Mouse (Mus musculus): ENCODE data around the gene Slc13a2. TPM values are rescaled to one million over a fixed set of nuclear protein-coding genes. Genes with fewer than 3 reads are reported as not detected.

The Slc13a2 gene
- total and polyA plus RNA-seq, 3 experiments, result 0.20 TPM; not detected in 2

GRCm38 (mm10) chr11:78353081-78353480 lies 68.9 kb downstream of the Slc13a2 start:
- DNase-seq, result no peak

DNA sequence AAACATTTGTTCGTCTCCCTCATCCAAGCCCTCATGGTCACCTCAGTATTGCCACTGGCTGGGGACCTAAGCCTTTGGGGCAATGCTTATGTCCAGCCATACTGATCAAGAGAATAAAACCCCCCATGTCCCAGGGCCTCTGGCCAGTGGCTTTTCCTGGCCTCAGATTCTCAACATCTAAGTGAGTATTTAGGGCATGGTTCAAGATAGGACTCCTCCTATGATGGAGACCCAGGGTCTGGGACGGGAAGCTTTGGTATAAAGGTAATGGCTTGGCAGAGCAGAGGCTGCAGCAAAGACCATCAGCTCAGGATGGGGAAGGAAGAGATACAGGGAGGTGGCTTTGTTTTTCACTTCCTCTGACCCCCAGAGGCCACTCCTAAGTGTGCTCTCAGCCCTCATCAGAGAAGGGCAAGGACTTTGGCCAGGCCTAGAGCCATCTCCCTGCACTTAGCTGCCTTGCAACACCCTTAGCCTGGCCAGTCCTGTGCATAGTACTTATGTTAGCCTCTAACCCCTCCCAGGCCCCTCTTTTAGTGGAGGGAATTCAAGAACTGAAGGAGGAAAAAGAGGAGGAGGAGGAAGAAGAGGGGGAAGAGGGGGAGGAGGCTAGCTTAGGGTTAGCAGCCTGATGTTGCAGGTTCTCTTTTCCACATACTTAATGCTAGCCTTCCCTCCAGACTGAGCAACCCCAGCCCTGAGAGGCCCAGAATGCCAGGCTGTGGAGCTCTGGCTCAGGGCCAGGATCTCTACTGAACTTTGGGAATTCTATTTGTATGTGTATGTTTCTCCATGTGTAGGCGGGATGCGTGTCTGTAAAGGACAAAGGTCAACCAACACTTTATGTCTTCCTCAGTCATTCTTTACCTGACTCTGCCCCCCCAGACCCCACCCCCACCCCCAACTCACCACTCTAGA lies 72.3 kb downstream of the Slc13a2 start:
- no peak for DNase-seq

- no peak for DNase-seq
Observed at GRCm38 (mm10) chr11:78348474-78348873, 73.5 kb downstream of the Slc13a2 start.

- DNase-seq, result no peak
Observed at GRCm38 (mm10) chr11:78347908-78348307, 74.1 kb downstream of the Slc13a2 start.

Other genes with a start within 250 kb of the Slc13a2 start
- gene Nek8, start 245.5 kb downstream of the Slc13a2 start, total RNA-seq (2021), result 10 to 100 TPM in 1 of 2 experiments, 1 to 10 TPM in 1; 6.5 to 12.1 TPM
- gene Nek8, start 245.5 kb downstream of the Slc13a2 start, polyA plus RNA-seq (2012; rRNA removed), result 26.7 and 30.5 TPM in 2 replicates
- gene Tlcd1, start 245.5 kb downstream of the Slc13a2 start, total RNA-seq (2021), result 10 to 100 TPM; 40.4 to 61.5 TPM
- gene Tlcd1, start 245.5 kb downstream of the Slc13a2 start, polyA plus RNA-seq (2012; rRNA removed), result 319 and 423 TPM in 2 replicates
- gene Rpl23a, start 238.6 kb downstream of the Slc13a2 start, total RNA-seq (2021), result 1,000 to 10,000 TPM; 1,792 to 2,242 TPM
- 21.4 and 29.1 TPM in 2 replicates for gene Rpl23a, start 238.6 kb downstream of the Slc13a2 start, polyA plus RNA-seq (2012; rRNA removed)
- gene Rab34, start 233.8 kb downstream of the Slc13a2 start, total RNA-seq (2021), result 10 to 100 TPM; 64.7 to 99.1 TPM
- 240 and 334 TPM in 2 replicates for gene Rab34, start 233.8 kb downstream of the Slc13a2 start, polyA plus RNA-seq (2012; rRNA removed)
- gene Proca1, start 228.8 kb downstream of the Slc13a2 start, total RNA-seq (2021), result 10 to 100 TPM; 20.5 to 24.4 TPM
- 1.2 and 1.6 TPM in 2 replicates for gene Proca1, start 228.8 kb downstream of the Slc13a2 start, polyA plus RNA-seq (2012; rRNA removed)
- 100 to 1,000 TPM; 104 to 111 TPM for gene Sdf2, start 176.5 kb downstream of the Slc13a2 start, total RNA-seq (2021)
- 89.7 and 103 TPM in 2 replicates for gene Sdf2, start 176.5 kb downstream of the Slc13a2 start, polyA plus RNA-seq (2012; rRNA removed)
- gene Supt6, start 176.2 kb downstream of the Slc13a2 start, total RNA-seq (2021), result 10 to 100 TPM; 57.5 to 76.7 TPM
- gene Supt6, start 176.2 kb downstream of the Slc13a2 start, polyA plus RNA-seq (2012; rRNA removed), result 23.2 and 31.3 TPM in 2 replicates
- gene 2610507B11Rik, start 160.5 kb downstream of the Slc13a2 start, total RNA-seq (2021), result 100 to 1,000 TPM; 165 to 168 TPM
- 80.0 and 91.9 TPM in 2 replicates for gene 2610507B11Rik, start 160.5 kb downstream of the Slc13a2 start, polyA plus RNA-seq (2012; rRNA removed)
- under 1 TPM in 1 of 2 experiments, not detected in 1; 0.61 TPM for gene BC030499, start 131.4 kb downstream of the Slc13a2 start, total RNA-seq (2021)
- gene BC030499, start 131.4 kb downstream of the Slc13a2 start, polyA plus RNA-seq (2012; rRNA removed), result 0.07 and 0.08 TPM in 2 replicates
- 1 to 10 TPM; 3.0 to 4.1 TPM for gene Spag5, start 120.7 kb downstream of the Slc13a2 start, total RNA-seq (2021)
- 1.9 and 3.6 TPM in 2 replicates for gene Spag5, start 120.7 kb downstream of the Slc13a2 start, polyA plus RNA-seq (2012; rRNA removed)
- gene Aldoc, start 99.2 kb downstream of the Slc13a2 start, total RNA-seq (2021), result 10 to 100 TPM; 25.1 to 28.0 TPM
- gene Aldoc, start 99.2 kb downstream of the Slc13a2 start, polyA plus RNA-seq (2012; rRNA removed), result 15.7 and 26.0 TPM in 2 replicates
- gene Pigs, start 93.8 kb downstream of the Slc13a2 start, total RNA-seq (2021), result 10 to 100 TPM; 57.3 to 61.3 TPM
- 161 and 184 TPM in 2 replicates for gene Pigs, start 93.8 kb downstream of the Slc13a2 start, polyA plus RNA-seq (2012; rRNA removed)
- gene Unc119, start 78.7 kb downstream of the Slc13a2 start, total RNA-seq (2021), result 10 to 100 TPM; 35.3 to 44.1 TPM
- gene Unc119, start 78.7 kb downstream of the Slc13a2 start, polyA plus RNA-seq (2012; rRNA removed), result 60.4 and 65.4 TPM in 2 replicates
- gene Foxn1, start 35.7 kb downstream of the Slc13a2 start, total RNA-seq (2021), result under 1 TPM; 0.29 to 0.41 TPM
- gene Foxn1, start 35.7 kb downstream of the Slc13a2 start, polyA plus RNA-seq (2012; rRNA removed), result 0.27 and 0.35 TPM in 2 replicates
- gene Slc46a1, start 43.5 kb upstream of the Slc13a2 start, total RNA-seq (2021), result 10 to 100 TPM; 41.5 to 60.9 TPM
- 111 TPM in 2 replicates for gene Slc46a1, start 43.5 kb upstream of the Slc13a2 start, polyA plus RNA-seq (2012; rRNA removed)
- gene Sarm1, start 75.5 kb upstream of the Slc13a2 start, total RNA-seq (2021), result 1 to 10 TPM; 5.3 to 8.2 TPM
- 2.3 and 3.0 TPM in 2 replicates for gene Sarm1, start 75.5 kb upstream of the Slc13a2 start, polyA plus RNA-seq (2012; rRNA removed)
- gene Vtn, start 76.9 kb upstream of the Slc13a2 start, total RNA-seq (2021), result 1 to 10 TPM; 3.0 to 7.7 TPM
- 1.8 and 2.8 TPM in 2 replicates for gene Vtn, start 76.9 kb upstream of the Slc13a2 start, polyA plus RNA-seq (2012; rRNA removed)
- not detected for gene Sebox, start 81.2 kb upstream of the Slc13a2 start, total RNA-seq (2021)
- gene Sebox, start 81.2 kb upstream of the Slc13a2 start, polyA plus RNA-seq (2012; rRNA removed), result not detected in 2 replicates
- gene Tmem199, start 90.0 kb upstream of the Slc13a2 start, total RNA-seq (2021), result 10 to 100 TPM; 22.0 to 26.8 TPM
- 6.9 and 8.8 TPM in 2 replicates for gene Tmem199, start 90.0 kb upstream of the Slc13a2 start, polyA plus RNA-seq (2012; rRNA removed)
- gene Poldip2, start 90.0 kb upstream of the Slc13a2 start, total RNA-seq (2021), result 100 to 1,000 TPM; 151 to 168 TPM
- 94.8 and 108 TPM in 2 replicates for gene Poldip2, start 90.0 kb upstream of the Slc13a2 start, polyA plus RNA-seq (2012; rRNA removed)
- gene Tnfaip1, start 114.1 kb upstream of the Slc13a2 start, total RNA-seq (2021), result 10 to 100 TPM; 36.1 to 48.2 TPM
- 22.2 and 22.7 TPM in 2 replicates for gene Tnfaip1, start 114.1 kb upstream of the Slc13a2 start, polyA plus RNA-seq (2012; rRNA removed)
- 100 to 1,000 TPM in 1 of 2 experiments, 10 to 100 TPM in 1; 81.7 to 109 TPM for gene Ift20, start 114.1 kb upstream of the Slc13a2 start, total RNA-seq (2021)
- 86.5 and 115 TPM in 2 replicates for gene Ift20, start 114.1 kb upstream of the Slc13a2 start, polyA plus RNA-seq (2012; rRNA removed)
- 10 to 100 TPM; 44.7 to 49.4 TPM for gene Tmem97, start 128.6 kb upstream of the Slc13a2 start, total RNA-seq (2021)
- 33.7 and 39.6 TPM in 2 replicates for gene Tmem97, start 128.6 kb upstream of the Slc13a2 start, polyA plus RNA-seq (2012; rRNA removed)